Mouse (Mus musculus): Measurements from ENCODE around the gene Galntl5.

DNA sequence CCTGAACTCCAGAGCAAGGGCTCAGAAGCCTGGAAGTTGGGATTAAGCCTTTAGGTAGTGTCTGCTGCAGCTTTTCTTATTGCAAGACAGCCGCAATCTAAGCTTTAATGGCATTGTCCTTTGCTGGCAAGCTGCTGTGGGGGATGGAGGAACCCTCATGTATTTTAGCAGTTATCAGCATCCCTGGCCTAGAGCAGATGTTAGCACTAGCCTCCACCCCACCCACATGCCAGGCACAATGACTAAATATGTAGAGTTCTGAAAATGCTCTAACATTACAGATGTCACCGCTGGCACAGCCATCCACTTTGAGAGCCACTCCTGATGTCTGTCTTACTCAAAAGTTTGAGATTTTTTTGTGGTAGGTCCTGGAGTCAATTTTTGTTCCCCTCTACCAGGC is 75.4 kb downstream of the Galntl5 start:
- no peak for TF ChIP-seq EP300 (IDR thresholded peaks at IDR 0.05; ENCODE audit: insufficient read depth, low read depth, low read length)
- TF ChIP-seq CTCF (IDR thresholded peaks at IDR 0.05; ENCODE audit: low read depth, low read length), result no peak
- no peak for TF ChIP-seq POLR2A (IDR thresholded peaks at IDR 0.05; ENCODE audit: insufficient read depth, low read length)
